Mouse (Mus musculus): ENCODE measurements around the gene Nfatc2ip.

DNA sequence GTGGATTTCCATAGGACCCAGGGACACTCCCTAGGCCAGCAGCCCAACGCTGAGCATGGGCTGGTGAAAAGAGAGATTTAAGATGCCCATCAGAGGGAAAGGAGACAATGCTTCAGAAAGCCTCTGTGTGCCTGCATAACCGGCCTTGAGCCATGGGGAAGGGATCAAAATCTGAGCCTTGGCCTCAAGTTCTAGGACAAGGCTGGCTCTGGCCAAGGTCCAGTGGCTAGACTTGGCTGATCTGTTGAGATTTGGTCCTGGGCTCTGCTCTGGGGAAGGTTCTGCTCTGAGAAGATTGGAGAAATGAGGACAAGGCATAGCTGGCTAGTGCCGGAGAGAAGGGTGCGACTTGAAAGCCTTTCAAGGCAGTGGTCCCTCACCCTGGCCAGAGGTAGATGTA, 14.5 kb upstream of the Nfatc2ip start:
- TF ChIP-seq POLR2A (IDR thresholded peaks at IDR 0.05; ENCODE audit: insufficient read length, low read depth) (no peak), CEBPB (IDR thresholded peaks at IDR 0.05; ENCODE audit: insufficient read depth, poor library complexity, severe bottlenecking) (no peak), MAX (IDR thresholded peaks at IDR 0.05; ENCODE audit: low read depth) (no peak), MYOG (IDR thresholded peaks at IDR 0.05; ENCODE audit: control insufficient read depth in 1 of 3, insufficient read depth in 1 of 3, insufficient read length in 2 of 3, low read depth in 2 of 3) (no peak), USF1 (IDR thresholded peaks at IDR 0.05; ENCODE audit: low read depth) (no peak), TCF12 (IDR thresholded peaks at IDR 0.05; ENCODE audit: insufficient read depth, poor library complexity, severe bottlenecking) (no peak), E2F4 (IDR thresholded peaks at IDR 0.05; ENCODE audit: insufficient read depth) (no peak), MYOD1 (IDR thresholded peaks at IDR 0.05; ENCODE audit: control insufficient read depth in 1 of 3, insufficient read length in 2 of 3, low read depth in 2 of 3) (no peak), POLR2AphosphoS2 (IDR thresholded peaks at IDR 0.05; ENCODE audit: insufficient read length, low read depth) (no peak), SRF (IDR thresholded peaks at IDR 0.05; ENCODE audit: control insufficient read depth, insufficient read length, low read depth) (no peak), TCF3 (IDR thresholded peaks at IDR 0.05; ENCODE audit: insufficient read length, low read depth) (no peak), REST (IDR thresholded peaks at IDR 0.05; ENCODE audit: insufficient read depth, insufficient read length) (no peak)

Measured in myocyte (in vitro differentiated cells).